Mouse (Mus musculus) retina, postnatal 1 day (tissue): Measurements from ENCODE around the gene Vasn.

Experiments
- DNase-seq: peaks from one replicate; pipeline ENCODE4 v3.0.0-alpha.2; 2012

Gene Vasn

GRCm38 (mm10) chr16:4639831-4640237, at the start of gene Vasn, which contains the start of gene Dnaja3:
Gene Vasn, plus strand, starts transcription at chr16:4639941.
Gene Dnaja3, plus strand, starts transcription at chr16:4639989.
- DNase-seq: peak; percentile 90

GRCm38 (mm10) chr16:4590236-4590635, 49.5 kb upstream of the Vasn start:
- DNase-seq: no peak

GRCm38 (mm10) chr16:4592909-4593875, 46.5 kb upstream of the Vasn start:
- peak; percentile 86 for DNase-seq

- DNase-seq: peak; percentile 97
Measured at GRCm38 (mm10) chr16:4593971-4594813, 45.5 kb upstream of the Vasn start, which contains the start of gene Glis2. Gene Glis2, plus strand, starts transcription at chr16:4594713.

- no peak for DNase-seq
Measured at GRCm38 (mm10) chr16:4594814-4595526, 44.8 kb upstream of the Vasn start.

- DNase-seq: peak; percentile 64
Measured at GRCm38 (mm10) chr16:4595527-4595963, 44.2 kb upstream of the Vasn start.

DNA sequence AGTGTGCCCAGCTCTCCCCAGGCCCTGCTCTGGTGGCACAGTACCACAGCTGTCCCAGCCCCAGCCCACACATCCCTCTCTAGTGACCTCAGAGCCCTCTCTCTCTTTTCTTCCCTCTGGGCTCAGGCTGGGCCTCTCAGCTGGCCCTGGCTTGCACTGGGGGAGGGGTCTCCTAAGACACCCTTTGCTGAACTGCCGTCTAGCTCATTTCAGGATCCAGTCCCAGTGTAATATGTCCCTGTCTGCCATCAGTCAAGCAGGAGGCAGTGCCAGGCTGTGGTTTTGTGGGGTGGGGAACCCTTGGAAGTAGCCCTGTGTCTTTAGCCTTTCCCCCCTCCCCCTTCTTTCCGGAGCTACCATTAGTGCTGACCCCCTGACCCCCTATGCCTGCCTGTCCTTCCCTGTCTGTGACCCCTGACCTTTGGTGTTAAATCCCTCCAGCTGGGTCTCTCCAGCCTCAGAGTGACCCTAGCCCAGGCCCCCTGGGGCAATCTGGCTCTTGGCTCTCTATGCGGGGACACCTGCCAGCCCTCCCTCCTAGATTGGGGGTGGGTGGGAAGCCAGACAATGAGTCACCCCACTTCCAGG, 43.5 kb upstream of the Vasn start:
- peak; percentile 67 for DNase-seq

DNA sequence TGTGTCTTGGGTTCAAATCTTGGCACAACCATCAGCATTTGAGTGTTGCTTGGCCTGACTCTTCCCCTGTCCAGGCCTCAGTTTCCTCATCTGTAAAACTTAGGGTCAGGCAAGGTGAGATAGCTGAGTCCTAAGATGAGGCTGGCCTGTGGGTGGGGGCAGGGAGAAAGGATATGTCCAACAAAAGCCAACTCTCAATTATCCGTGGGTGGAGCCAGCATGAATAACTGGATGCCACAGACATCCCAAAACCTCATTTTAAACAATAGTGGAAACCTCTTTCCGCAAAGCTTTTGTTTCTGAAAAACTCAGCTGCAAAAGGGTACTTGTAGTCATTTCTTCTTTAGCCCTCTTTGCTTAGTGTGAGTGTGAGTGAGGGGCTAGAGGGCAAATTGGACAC, 42.9 kb upstream of the Vasn start:
- DNase-seq: no peak

- DNase-seq: no peak
Measured at GRCm38 (mm10) chr16:4597296-4597695, 42.4 kb upstream of the Vasn start.

- no peak for DNase-seq
Measured at GRCm38 (mm10) chr16:4598041-4598440, 41.7 kb upstream of the Vasn start.

DNA sequence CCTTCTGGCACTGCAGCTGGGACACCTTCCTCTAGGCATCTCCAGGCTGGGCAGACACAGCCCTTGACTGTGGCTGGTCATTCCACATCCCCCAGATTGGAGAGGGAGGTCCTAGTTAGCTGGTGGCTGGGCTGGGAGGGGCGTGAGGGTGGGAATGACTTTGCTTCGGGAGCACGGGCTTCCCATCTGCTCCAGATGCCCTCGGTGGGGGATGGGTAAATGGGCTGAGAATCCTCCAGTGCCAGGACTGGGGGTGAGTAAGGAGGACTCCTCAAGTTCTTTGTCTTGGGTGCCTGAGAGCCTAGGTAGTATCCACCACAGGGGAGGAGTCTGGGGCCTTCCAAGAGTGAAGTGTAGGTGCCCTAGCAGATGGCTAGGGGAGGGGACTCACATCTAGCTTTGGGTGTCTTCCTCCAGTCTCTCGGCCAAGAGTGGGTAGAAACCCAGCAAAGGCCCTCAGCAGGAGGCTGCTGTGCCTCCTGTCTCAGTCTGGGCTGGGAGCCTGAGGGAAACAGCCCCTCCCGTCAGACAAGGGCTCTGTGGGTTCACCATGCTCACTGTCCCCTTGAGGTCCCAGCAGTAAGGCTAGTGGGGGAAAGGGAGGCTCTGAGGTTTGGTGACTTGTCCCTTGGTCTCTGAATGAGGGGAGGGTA, 40.7 kb upstream of the Vasn start:
- peak; percentile 80 for DNase-seq

DNA sequence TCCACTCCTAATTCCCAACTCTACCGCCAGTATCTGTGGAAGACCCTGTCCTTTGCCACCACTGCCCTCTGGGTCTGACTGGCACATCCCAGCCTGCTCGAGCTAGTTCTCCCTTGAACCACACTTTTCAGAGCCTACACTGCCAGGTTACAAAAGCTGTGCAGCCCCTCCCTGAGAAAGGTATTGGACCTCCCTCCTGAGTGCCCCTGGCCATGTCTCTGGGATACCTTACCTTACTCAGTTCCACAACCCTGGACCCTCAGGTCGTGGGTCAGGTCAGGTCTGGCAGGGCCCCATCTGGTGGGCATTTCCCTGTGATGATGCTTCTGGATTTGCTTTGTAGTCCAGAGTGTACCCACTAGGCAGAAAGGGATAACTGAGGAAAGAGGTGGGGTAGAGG, 40.1 kb upstream of the Vasn start:
- no peak for DNase-seq

DNA sequence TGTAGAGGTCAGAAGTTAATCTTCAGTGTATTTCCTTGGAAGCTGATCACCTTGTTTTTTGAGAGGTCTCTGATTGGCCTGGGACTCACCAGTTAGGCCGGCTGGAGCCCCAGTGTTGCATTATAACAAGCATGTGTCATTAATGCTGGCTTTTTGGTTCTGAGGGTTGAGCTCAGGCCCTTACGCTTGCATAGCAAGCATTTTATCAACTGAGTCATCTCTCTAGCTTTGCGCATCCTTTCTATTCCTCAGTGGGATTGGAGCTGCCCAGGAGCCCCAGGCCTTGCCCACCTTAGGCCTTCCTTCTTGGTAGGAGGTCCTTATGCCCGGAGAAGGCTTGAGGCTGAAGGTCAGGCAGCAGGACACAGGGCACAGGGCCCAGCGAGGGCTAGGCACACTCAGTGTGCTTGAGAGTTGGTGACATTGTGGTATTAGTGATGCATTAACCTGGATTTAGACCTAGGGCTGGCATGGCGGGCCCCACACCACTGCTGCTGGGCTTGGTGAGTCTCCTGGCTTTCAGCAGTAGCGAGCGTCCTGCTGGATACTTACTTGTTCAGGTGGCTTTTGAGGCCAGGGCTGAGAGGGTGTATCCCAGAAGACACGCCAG, 38.9 kb upstream of the Vasn start:
- DNase-seq: no peak

- DNase-seq: peak; percentile 36
Measured at GRCm38 (mm10) chr16:4602189-4602588, 37.6 kb upstream of the Vasn start.

DNA sequence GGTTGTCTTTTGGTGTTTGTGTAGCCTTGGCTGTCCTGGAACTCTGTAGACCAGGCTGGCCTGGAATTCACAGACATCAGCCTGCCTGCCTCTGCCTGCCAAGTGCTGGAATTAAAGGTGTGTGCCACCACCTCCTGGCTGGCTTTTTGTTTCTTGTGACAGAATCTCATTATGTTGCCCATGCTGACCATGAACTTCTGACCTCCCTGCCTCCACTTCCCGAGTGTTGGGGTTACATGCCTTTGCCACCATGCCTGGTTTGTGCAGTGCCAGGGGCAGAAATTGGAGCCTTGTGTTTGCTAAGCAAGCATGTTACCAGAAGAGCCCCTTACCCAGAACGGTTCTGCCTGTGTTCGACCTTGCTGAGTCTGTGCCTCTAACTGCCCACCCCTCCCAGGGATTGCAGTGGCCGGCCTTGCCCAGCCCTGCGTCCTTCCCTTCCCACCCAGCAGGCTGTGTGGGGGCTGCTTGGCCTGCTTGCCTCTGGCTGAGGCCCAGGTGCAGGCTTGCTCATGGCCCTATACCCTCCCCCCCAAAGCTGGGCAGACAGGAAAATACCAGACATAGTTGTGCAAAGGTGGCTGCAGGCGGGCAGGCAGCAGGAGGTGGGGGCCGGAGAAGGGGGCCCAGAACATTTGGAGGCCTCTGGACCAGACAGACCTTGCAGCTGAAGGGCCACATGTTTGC, 36.8 kb upstream of the Vasn start:
- DNase-seq: peak; percentile 27

DNA sequence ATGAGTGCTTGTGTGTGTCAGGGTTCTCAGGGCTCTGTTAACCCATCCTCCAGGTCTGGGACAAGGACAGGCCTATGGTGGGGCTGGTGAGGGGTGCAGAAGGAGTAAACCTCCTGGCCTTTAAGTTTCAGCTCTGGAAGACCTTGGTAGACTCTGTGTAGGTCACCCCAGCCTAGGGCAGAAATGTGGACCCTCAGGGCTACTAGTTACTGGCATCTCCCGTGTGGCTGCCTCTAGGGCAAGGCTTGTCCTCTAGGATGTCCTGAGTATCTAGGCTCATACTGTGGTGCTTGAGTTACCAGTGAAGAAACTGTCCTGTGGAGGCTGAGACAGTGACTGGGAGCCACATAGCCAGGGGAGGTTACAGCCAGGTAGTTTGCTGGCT, 36.3 kb upstream of the Vasn start:
- DNase-seq: no peak

DNA sequence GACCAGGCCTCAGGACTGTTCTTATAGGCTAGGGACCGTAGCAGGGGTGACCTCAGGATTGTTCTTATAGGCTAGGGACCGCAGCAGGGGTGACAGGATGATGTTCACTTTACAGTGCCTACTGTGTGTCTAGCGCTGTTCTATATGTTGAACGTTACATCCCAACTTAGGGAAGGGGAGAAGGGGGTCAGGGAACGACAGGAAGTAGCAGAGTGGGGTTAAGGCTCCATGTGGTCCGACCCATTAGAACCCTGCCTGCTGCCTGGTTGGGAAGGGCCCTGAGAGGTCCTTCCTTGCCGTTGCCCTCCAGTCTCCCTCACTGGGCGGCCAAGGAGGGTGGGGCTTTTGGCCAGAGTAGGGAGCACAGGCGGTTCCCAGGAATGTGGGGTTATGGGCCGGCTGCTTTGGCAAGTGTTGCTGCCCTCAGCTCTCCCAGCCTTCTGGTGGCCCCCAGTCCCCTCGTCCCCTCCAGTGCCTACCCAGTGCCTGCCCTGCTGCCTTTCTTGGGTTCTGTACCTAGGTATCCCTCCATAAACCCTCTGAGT, 35.4 kb upstream of the Vasn start:
- no peak for DNase-seq

GRCm38 (mm10) chr16:4605514-4606131, 34.1 kb upstream of the Vasn start:
- DNase-seq: peak; percentile 88

DNA sequence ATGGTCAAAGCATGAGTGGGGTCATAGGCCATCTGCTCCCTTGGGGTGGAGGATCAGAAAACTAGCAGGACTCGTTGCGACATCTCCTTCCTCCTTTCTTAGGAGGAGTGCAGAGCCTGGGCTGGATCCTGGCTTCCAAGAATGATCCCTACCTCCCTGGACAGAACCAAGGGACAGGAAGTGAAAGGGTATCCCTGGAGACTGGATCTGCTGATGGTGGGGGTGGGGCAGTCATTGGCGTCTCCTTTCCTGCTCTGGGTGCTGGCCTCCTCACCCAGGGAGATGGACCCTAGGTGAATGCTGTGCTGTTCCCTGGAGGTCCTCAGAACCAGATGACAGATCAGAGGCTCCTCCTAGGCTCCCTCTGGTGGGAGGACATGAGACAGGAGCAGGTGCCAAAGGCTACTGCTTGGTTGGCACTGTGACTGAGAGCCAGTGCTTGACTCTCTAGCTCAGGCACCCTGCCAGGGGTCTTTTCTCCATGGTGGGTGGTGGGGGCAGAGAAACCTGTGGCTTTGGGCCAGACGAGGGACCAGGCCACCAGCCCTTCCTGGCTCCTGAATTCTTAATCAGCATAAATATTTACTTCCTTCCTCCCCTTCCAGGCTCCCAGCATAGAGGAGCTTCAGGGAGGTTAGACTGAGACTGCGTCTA, 33.2 kb upstream of the Vasn start:
- peak; percentile 74 for DNase-seq
